In genomic region chr10:49456791-49457190, GRCm38 (mm10) we compare ENCODE assay signal across 33 mouse cellular contexts.
"Had no signal": no experiment of that assay in that cellular context is flagged by ENCODE, and none has a peak within 500 bp of the region (broad histone marks: within the 10 kb centered on the region; RNA-seq: fewer than 3 reads in every experiment).

No protein-coding gene starts in this region.

- DNase-seq: heart, adult 2 months; heart, postnatal 10 days; heart, postnatal 14 days; heart, postnatal 36 days; heart, postnatal 4 days; kidney, adult 11 months; kidney, adult 18-20 months; kidney, adult 2 months; kidney, adult 8-10 months; kidney, adult 9 months; kidney, postnatal 10 days; kidney, postnatal 14 days; kidney, postnatal 25 days; kidney, postnatal 36 days; kidney, postnatal 4 days had no signal

- H3K27ac ChIP-seq: heart, adult 2 months; heart, embryonic 10.5 days; heart, embryonic 13.5 days; heart, embryonic 15.5 days; hindbrain, embryonic 10.5 days; hindbrain, embryonic 12.5 days; hindbrain, embryonic 13.5 days; hindbrain, embryonic 14.5 days; hindbrain, embryonic 15.5 days; hindbrain, postnatal 0 days; intestine, embryonic 15.5 days; kidney, embryonic 15.5 days; kidney, postnatal 0 days; left cerebral cortex, adult 2 months had no signal

- H3K9me3 ChIP-seq: heart, embryonic 10.5 days; heart, embryonic 12.5 days; heart, embryonic 13.5 days; heart, embryonic 15.5 days; hindbrain, embryonic 10.5 days; hindbrain, embryonic 12.5 days; hindbrain, embryonic 13.5 days; hindbrain, embryonic 15.5 days; intestine, embryonic 15.5 days; kidney, embryonic 15.5 days had no signal

- H3K4me1 ChIP-seq: heart, embryonic 10.5 days; heart, embryonic 12.5 days; heart, embryonic 13.5 days; heart, embryonic 15.5 days; hindbrain, embryonic 10.5 days; hindbrain, embryonic 12.5 days; hindbrain, embryonic 13.5 days; hindbrain, embryonic 15.5 days; intestine, embryonic 15.5 days; kidney, embryonic 15.5 days had no signal

- H3K27me3 ChIP-seq: heart, embryonic 12.5 days; heart, embryonic 13.5 days; heart, embryonic 15.5 days; hindbrain, embryonic 12.5 days; hindbrain, embryonic 13.5 days; hindbrain, embryonic 15.5 days; intestine, embryonic 15.5 days; kidney, embryonic 15.5 days had no signal

- ATAC-seq: hindbrain, embryonic 16.5 days; hindbrain, postnatal 0 days; inflammation-experienced regulatory T-cells, adult 6 months; intestine, embryonic 15.5 days; intestine, postnatal 0 days had no signal

- H3K9ac ChIP-seq: heart, embryonic 12.5 days; heart, embryonic 13.5 days; heart, embryonic 15.5 days; hindbrain, embryonic 12.5 days; hindbrain, embryonic 13.5 days; hindbrain, embryonic 14.5 days; hindbrain, embryonic 15.5 days; intestine, embryonic 15.5 days; kidney, embryonic 15.5 days had no signal

- H3K4me3 ChIP-seq: heart, adult 2 months; heart, embryonic 10.5 days; heart, embryonic 12.5 days; heart, embryonic 13.5 days; heart, embryonic 15.5 days; hindbrain, embryonic 10.5 days; hindbrain, embryonic 12.5 days; hindbrain, embryonic 13.5 days; hindbrain, embryonic 15.5 days; intestine, embryonic 15.5 days; kidney, embryonic 15.5 days; left cerebral cortex, adult 2 months had no signal

- H3K36me3 ChIP-seq: heart, embryonic 10.5 days; heart, embryonic 12.5 days; heart, embryonic 13.5 days; heart, embryonic 15.5 days; hindbrain, embryonic 10.5 days; hindbrain, embryonic 12.5 days; hindbrain, embryonic 13.5 days; hindbrain, embryonic 15.5 days; intestine, embryonic 15.5 days; kidney, embryonic 15.5 days had no signal

- H3K4me2 ChIP-seq: heart, embryonic 11.5 days; heart, embryonic 12.5 days; heart, embryonic 13.5 days; heart, embryonic 15.5 days; hindbrain, embryonic 12.5 days; hindbrain, embryonic 13.5 days; hindbrain, embryonic 14.5 days; hindbrain, embryonic 15.5 days; intestine, embryonic 15.5 days; kidney, embryonic 15.5 days had no signal
